Mouse (Mus musculus): Measurements from ENCODE around the gene Slc38a8.

Slc38a8 gene

DNA sequence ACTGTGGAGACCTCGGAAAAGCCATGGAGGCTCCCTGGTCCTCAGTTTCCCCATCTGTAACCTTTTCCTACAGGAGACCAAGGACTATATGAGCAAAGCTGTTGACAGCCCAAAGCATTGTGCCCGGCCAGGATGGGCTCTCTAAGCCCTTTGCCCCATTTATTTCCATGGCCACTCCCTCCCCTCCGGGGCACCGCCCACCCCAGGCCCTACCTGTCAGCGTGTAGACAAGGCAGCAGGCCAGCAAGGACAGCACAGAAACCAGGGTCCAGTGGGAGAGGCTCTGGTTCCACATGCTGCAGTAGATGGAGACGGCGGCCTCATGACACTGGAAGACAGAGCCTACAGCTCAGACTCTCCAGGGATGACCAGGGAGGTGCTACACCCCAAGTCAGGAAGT lies 14.4 kb downstream of the Slc38a8 start:
- no peak for DNase-seq (ENCODE audit: low read depth, low spot score)

DNA sequence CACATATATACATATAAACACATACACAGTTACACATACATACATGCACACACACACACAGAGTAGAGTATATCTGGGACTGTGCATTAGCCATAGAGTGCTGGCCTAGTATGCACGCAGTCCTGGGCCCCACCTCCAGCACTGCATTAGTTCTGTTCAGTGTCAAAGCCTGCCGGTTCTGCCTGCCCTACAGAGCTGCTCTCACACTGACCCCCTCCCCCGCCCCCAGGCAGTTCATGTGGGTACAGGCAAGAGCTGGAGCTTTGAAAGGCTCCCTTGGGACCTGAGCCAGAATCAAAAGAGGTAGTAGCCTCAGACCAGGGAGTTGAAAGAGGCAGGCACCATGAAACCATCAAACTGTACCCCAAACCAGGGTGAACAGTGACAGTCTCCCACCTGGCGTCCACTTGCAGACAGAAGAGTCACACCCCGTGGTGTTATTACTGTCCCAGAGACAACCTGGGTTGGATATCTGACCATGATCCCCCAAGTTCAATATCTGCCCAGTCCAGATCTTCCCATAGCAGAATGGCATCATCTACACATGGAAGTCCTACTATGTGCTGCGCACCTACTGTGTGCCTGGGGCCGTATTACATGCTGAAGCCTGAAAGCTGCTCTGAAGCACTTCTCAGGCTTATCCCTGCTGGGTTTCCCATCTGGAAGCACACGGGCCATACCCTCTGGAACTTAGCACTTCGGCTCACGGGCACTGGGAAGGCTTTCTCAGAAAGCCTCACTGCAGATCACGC lies 17.2 kb downstream of the Slc38a8 start:
- DNase-seq (ENCODE audit: low read depth, low spot score): no peak

- peak; percentile 70 for DNase-seq (ENCODE audit: low read depth, low spot score)
Measured at GRCm38 (mm10) chr8:119478684-119479083, 22.8 kb downstream of the Slc38a8 start.

DNA sequence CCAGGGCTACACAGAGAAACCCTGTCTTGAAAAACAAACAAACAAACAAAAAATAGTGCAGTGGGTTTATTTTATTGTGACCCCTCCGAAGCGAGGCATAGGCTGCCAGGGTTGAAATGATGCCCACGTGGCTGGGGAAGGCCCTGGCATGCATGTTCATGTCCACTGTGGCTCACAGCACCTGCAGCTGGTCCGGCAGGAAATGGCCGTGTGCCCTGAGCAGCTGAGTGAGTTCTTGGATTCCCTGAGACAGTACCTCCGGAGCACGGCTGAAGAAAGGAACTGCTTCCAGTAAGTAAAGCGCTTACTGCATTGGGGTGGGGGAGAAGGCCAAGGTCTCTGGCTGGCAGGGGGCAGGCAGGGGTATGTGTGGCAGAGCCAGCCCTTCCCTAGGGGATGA lies 33.4 kb downstream of the Slc38a8 start:
- DNase-seq (ENCODE audit: low read depth, low spot score): no peak

GRCm38 (mm10) chr8:119466794-119467193 lies 34.7 kb downstream of the Slc38a8 start:
- no peak for DNase-seq (ENCODE audit: low read depth, low spot score)

DNA sequence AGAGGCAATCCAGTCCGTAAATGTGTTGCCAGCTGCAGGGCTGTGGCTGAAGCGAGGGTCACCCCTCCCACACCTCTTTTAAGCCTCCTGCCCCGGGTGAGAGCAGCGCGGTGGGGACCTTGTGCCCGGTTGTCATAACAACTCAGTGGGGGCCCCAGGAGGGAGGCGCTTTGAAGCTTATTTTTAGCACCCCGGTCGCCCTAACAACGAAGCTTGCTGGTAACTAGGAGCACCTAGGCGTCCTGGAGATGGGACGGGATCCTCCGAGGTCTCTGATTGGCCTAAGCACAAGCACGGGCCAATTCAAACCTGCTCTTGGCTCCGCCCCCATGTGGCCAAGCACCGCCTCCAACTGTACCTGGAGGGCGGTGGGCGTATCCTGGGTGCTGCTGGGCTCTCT lies 35.4 kb downstream of the Slc38a8 start:
- DNase-seq (ENCODE audit: low read depth, low spot score): peak; percentile 93

DNA sequence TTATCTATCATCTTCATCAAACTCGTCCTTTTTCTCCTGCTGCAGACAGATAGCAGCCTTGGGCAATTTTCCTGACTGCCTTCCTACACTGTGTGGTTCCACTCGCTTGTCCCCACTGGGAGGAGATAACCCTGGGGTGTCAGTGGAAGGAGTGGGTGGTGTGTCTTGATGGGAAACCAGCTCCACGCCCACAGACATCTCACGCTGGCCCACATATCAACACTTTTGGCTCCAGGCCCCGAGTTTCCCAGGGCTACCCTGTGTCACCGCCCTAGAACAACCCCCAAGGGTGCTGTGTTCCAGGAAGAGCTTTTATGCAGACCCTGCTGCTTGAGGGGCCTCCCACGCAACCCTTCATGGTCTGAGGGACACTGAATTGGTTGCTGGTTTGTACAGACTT lies 37.8 kb downstream of the Slc38a8 start:
- no peak for DNase-seq (ENCODE audit: low read depth, low spot score)

GRCm38 (mm10) chr8:119461356-119461755 lies 40.1 kb downstream of the Slc38a8 start:
- no peak for DNase-seq (ENCODE audit: low read depth, low spot score)

DNA sequence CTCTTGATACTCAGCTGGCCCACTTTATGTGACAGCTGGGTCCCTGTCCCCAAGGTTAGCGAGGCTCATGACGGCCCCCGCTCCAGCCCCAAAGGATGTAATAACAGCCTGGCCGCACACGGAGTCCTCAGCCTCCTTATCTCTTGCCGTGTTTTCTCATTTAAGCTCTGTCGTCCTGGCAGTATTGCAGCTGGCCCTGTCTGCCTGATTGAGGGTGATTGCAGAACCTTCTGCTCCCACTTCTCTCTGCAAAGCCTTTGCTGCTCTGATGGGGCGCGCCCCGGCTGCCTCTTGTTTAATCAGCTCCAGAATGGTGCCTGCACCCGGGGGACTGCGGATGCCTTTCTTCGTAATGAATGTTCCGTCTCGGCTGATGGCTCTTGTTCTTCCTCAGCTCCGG lies 41.8 kb downstream of the Slc38a8 start:
- no peak for DNase-seq (ENCODE audit: low read depth, low spot score)

DNA sequence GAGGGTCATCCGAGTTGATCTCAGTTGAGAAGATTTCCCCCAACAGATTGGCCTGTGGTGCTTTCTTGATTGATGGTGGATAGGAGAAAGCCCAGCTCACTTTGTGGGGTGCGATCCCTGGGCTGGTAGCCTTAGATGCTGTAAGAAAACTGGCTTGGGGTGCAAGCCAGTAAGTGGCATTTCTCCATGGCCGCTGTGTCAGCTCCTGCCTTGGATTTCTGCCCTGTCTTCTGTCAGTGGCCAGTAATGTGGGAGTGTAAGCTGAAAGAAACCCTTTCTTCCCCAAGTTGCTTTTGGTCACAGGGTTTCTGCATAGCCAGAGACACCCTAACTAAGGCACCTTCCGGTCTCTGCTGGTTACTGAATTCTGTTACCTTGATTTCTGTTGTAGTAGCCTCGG lies 45.5 kb downstream of the Slc38a8 start:
- no peak for DNase-seq (ENCODE audit: low read depth, low spot score)

- no peak for DNase-seq (ENCODE audit: low read depth, low spot score)
Measured at GRCm38 (mm10) chr8:119452919-119453318, 48.6 kb downstream of the Slc38a8 start.

- DNase-seq (ENCODE audit: low read depth, low spot score): no peak
Measured at GRCm38 (mm10) chr8:119451131-119451530, 50.4 kb downstream of the Slc38a8 start.

DNA sequence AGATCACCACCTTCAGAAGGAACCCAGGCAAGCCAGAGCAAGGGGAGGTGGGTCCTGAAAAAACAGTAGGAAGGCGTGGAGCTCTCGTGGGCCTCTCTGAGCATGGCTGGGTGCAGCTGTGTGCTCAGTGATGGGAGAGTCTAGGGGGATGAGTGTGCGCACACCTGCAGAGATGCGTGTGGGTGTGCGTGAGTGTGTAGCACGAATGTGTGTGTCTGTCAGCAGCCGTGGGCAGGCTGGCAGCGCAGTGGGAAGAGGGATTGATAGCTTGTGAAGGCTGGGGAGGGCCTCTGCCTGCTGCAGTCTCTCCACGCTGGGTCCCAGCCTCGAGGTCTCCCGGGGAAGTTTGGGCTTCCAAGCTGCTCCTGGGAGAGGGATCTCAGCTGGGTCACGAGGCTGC lies 51.9 kb downstream of the Slc38a8 start:
- DNase-seq (ENCODE audit: low read depth, low spot score): no peak

GRCm38 (mm10) chr8:119447781-119448170 lies 53.7 kb downstream of the Slc38a8 start:
- no peak for DNase-seq (ENCODE audit: low read depth, low spot score)

DNA sequence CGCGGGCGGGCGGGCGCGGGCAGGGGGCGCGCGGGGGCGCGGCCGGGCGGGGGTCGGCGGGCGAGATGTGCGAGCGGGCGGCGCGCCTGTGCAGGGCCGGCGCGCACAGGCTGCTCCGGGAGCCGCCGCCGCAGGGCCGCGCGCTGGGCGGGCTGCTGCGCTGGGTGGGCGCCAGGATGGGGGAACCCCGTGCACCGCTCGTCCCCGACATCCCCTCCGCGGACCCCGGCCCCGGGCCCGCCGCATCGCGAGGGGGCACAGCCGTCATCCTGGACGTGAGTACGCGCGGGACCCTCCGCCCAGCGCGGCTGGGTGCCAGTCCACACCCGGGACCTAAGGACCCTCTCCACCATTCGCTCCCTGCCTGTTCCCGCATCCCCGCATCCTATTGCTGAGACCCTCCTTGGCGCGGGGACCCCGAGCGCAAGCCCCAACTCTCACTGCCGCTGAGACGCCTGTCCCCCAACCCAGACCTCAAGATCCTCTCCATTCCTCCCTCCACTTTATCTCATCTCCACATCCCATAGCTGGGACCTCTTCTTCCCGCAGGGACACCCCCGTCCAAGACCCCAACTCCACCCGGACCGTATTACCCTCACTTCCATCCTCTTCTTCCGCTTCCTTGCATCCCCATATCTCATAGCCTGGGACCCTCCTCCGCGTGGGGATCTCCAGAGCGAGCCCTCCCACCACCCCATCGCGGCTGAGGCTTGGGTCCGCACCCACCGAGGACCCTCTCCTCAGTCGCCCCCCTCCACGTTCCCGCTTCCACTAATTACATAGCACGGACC lies 54.3 kb downstream of the Slc38a8 start:
- DNase-seq (ENCODE audit: low read depth, low spot score): no peak

GRCm38 (mm10) chr8:119446211-119446989 lies 55.1 kb downstream of the Slc38a8 start, which contains the start of gene Necab2:
Gene Necab2 (plus strand): TSS chr8:119446719.
- DNase-seq (ENCODE audit: low read depth, low spot score): peak; percentile 90

DNA sequence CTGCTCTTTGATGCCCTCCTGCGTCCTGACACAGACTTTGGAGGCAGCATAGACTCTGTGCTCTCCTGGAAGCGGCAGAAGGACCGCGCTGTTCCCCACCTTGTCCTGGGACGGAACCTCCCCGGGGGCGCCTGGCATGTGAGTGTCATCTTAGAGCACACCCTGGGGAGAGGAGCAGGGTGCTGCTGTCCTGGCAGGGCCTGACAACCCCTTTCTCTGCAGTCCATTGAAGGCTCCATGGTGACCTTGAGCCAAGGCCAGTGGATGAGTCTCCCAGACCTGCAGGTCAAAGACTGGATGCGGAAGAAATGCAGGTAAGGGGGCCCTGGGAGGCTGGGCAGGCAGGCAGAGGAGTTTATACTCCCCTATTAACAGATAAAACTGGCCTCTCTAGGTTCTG lies 58.5 kb downstream of the Slc38a8 start:
- no peak for DNase-seq (ENCODE audit: low read depth, low spot score)

GRCm38 (mm10) chr8:119442013-119442412 lies 59.5 kb downstream of the Slc38a8 start:
- no peak for DNase-seq (ENCODE audit: low read depth, low spot score)

DNA sequence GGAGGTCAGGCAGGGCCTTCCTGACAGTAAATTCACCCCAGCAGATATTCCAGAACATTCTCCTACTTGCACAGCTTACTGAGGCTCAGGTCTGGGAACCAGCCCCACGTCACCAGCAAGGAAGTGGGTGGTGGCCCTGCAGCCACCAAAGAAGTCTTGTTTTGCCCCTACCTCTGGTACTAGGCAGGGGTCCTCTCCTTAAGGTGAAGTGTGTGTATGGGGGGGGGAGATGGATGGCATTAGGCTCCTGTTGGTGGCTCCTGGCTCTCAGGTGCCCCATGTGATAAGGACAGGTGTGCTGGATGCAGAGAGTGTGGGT lies 60.6 kb downstream of the Slc38a8 start:
- no peak for DNase-seq (ENCODE audit: low read depth, low spot score)

DNA sequence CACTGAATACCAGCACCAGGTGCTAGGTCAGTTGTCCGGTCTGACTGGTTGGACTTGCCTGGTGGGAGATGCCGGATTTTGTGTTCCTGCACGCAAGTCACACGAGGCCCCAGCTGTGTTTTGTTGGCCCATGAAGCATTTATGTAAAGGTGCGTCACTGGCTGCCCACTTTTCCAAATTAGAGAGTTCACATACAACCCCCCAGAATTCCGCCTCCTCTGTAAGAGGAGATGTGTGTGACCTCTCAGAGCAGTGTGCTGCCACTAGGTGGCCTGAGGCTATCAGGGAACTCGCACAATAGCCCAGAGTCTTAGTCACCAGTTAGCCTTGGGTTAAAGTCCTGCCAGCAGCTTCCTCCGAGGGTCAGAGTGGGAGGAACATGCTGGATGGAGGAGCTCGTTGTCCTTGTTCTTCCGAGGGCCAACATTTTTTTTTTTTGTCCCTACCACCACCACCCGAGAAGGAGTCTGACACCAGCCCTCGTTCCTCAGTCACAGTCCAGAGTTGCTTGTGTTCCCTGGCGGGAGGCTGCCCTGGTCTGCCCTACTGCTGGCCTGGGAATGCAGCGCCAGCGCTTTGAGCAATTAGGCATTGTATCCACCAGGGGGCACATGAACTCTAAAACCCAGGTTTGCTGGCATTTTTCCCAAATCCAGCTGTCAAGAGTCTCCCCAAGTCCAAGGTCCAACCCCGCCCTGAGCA lies 61.1 kb downstream of the Slc38a8 start:
- peak; percentile 90 for DNase-seq (ENCODE audit: low read depth, low spot score)

DNA sequence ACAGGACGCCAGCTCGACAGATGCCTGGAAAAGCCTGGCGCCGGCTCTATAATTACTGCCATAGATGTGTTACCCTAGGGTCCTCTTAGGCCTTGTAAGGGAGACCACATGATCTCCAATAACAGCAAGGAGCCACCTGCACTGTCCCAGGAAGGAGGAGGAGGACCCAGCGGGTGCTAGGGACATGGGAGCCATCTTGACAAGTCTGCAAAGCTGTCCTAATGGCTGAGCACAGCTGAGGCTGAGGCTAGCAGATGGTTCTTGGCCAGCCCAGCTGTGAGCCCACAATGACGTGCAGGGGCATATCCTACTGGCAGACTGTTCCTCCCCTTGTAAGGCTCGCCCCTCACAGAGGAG lies 61.6 kb downstream of the Slc38a8 start:
- no peak for DNase-seq (ENCODE audit: low read depth, low spot score)

DNA sequence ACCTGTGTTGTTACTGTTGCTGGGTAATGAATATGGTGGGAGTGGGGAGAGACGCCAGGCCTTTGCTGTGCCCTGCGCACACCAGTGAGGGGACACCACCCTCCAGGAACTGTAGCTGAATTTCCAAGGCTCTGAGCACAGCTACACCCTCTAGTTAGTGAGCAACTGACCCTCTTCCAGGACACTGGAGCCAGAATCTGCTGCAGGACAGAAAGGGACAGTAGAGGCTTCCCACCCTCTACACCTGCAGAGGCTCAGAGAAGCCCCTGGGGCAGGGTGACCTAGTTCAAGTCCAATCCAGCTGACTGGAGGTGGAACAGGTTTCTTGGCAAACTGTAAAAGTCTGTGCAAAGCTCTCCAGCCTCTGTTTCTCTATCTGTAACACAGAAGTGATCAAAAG lies 62.1 kb downstream of the Slc38a8 start:
- DNase-seq (ENCODE audit: low read depth, low spot score): no peak
